Mouse (Mus musculus): Measurements from ENCODE around the gene Fau. TPM values are rescaled to one million over a fixed set of nuclear protein-coding genes. Genes with fewer than 3 reads are reported as not detected.
A peak's percentile ranks its signal among the peaks of the same experiment; 100 is the strongest.

Gene Fau
- 595 and 628 TPM in 2 replicates for polyA plus RNA-seq (2016; fragmentation: Nextera tagmentation; extraction: Ambion mirVana)

- under 1% methylated on average over 62 of the region's 63 CpGs for WGBS
- H3K36me3 ChIP-seq: peaks cover 46% of the 10 kb centered on the region
- peaks cover 35% of the 10 kb centered on the region for H3K4me1 ChIP-seq
- H3K27me3 ChIP-seq: no peaks in the 10 kb centered on the region
- peak within 1 kb of the TSS; percentile 84 for H3K4me3 ChIP-seq
- H3K4me2 ChIP-seq (replicated peaks): peak within 1 kb of the TSS; percentile 82
- H3K27ac ChIP-seq (replicated peaks): peak within 1 kb of the TSS; percentile 70
- H3K9ac ChIP-seq (replicated peaks): peak within 1 kb of the TSS; percentile 86
- no peaks in the 10 kb centered on the region for H3K9me3 ChIP-seq
- ATAC-seq (ENCODE audit: low FRiP score, low read depth): peak; percentile 87
Observed at GRCm38 (mm10) chr19:6057313-6058096, at the start of gene Fau, which contains the start of gene Mrpl49. TSS of gene Fau (plus strand) at chr19:6057844. TSS of gene Mrpl49 (minus strand) at chr19:6057785.

GRCm38 (mm10) chr19:6009137-6009536, 48.5 kb upstream of the Fau start:
- 74% methylated on average over 8 of the region's 8 CpGs for WGBS
- H3K27me3 ChIP-seq: peaks cover 13% of the 10 kb centered on the region
- H3K27ac ChIP-seq (replicated peaks): no peak overlapping the region
- H3K9ac ChIP-seq (replicated peaks): no peak overlapping the region
- no peaks in the 10 kb centered on the region for H3K36me3 ChIP-seq
- H3K9me3 ChIP-seq: no peaks in the 10 kb centered on the region
- H3K4me2 ChIP-seq (replicated peaks): no peak overlapping the region
- no peaks in the 10 kb centered on the region for H3K4me1 ChIP-seq
- no peak for ATAC-seq (ENCODE audit: low FRiP score, low read depth)
- no peak overlapping the region for H3K4me3 ChIP-seq

- 87% methylated on average over 10 of the region's 10 CpGs for WGBS
- Histone ChIP-seq H3K4me1 (peaks cover 9% of the 10 kb centered on the region), H3K9ac (replicated peaks) (no peak overlapping the region), H3K4me3 (no peak overlapping the region), H3K27me3 (peaks cover 52% of the 10 kb centered on the region), H3K36me3 (no peaks in the 10 kb centered on the region), H3K27ac (replicated peaks) (no peak overlapping the region), H3K9me3 (no peaks in the 10 kb centered on the region), H3K4me2 (replicated peaks) (no peak overlapping the region)
- no peak for ATAC-seq (ENCODE audit: low FRiP score, low read depth)
Observed at GRCm38 (mm10) chr19:6013691-6014090, 44.0 kb upstream of the Fau start.

- WGBS: 4% methylated on average over 17 of the region's 18 CpGs
- Histone ChIP-seq H3K36me3 (no peaks in the 10 kb centered on the region), H3K9ac (replicated peaks) (peak overlapping the region; percentile 60), H3K4me3 (peak overlapping the region; percentile 45), H3K27ac (replicated peaks) (0 out of 2 replicates have a peak overlapping the region, but pooled peaks have one; percentile 3), H3K27me3 (peaks cover 52% of the 10 kb centered on the region), H3K4me2 (replicated peaks) (peak overlapping the region; percentile 70), H3K4me1 (peaks cover 9% of the 10 kb centered on the region), H3K9me3 (no peaks in the 10 kb centered on the region)
- ATAC-seq (ENCODE audit: low FRiP score, low read depth): peak; percentile 54
Observed at GRCm38 (mm10) chr19:6014991-6015510, 42.6 kb upstream of the Fau start.

- 0 out of 2 replicates have a peak within 1 kb of the TSS, but pooled peaks have one; percentile 3 for H3K27ac ChIP-seq (replicated peaks)
- peak within 1 kb of the TSS; percentile 70 for H3K4me2 ChIP-seq (replicated peaks)
- H3K36me3 ChIP-seq: no peaks in the 10 kb centered on the region
- peak; percentile 78 for ATAC-seq (ENCODE audit: low FRiP score, low read depth)
- H3K27me3 ChIP-seq: peaks cover 52% of the 10 kb centered on the region
- peaks cover 9% of the 10 kb centered on the region for H3K4me1 ChIP-seq
- peak within 1 kb of the TSS; percentile 60 for H3K9ac ChIP-seq (replicated peaks)
- H3K9me3 ChIP-seq: no peaks in the 10 kb centered on the region
- 3% methylated on average over 40 of the region's 40 CpGs for WGBS
- peak within 1 kb of the TSS; percentile 45 for H3K4me3 ChIP-seq
Observed at GRCm38 (mm10) chr19:6015511-6016315, 41.9 kb upstream of the Fau start, which contains the start of gene Capn1. TSS of gene Capn1 (minus strand) at chr19:6015897.

GRCm38 (mm10) chr19:6016532-6016931, 41.1 kb upstream of the Fau start:
- Histone ChIP-seq H3K4me3 (no peak overlapping the region), H3K27me3 (peaks cover 52% of the 10 kb centered on the region), H3K27ac (replicated peaks) (no peak overlapping the region), H3K36me3 (no peaks in the 10 kb centered on the region), H3K4me2 (replicated peaks) (no peak overlapping the region), H3K9me3 (no peaks in the 10 kb centered on the region), H3K9ac (replicated peaks) (no peak overlapping the region), H3K4me1 (peaks cover 9% of the 10 kb centered on the region)
- WGBS: 43% methylated on average over 7 of the region's 7 CpGs
- ATAC-seq (ENCODE audit: low FRiP score, low read depth): no peak

- Histone ChIP-seq H3K27ac (replicated peaks) (no peak overlapping the region), H3K4me2 (replicated peaks) (no peak overlapping the region), H3K36me3 (no peaks in the 10 kb centered on the region), H3K9me3 (no peaks in the 10 kb centered on the region), H3K9ac (replicated peaks) (no peak overlapping the region), H3K4me1 (peaks cover 9% of the 10 kb centered on the region), H3K27me3 (peaks cover 47% of the 10 kb centered on the region), H3K4me3 (no peak overlapping the region)
- no peak for ATAC-seq (ENCODE audit: low FRiP score, low read depth)
- WGBS: 28% methylated on average over 15 of the region's 15 CpGs
Observed at GRCm38 (mm10) chr19:6018142-6019089, 39.2 kb upstream of the Fau start.

GRCm38 (mm10) chr19:6020276-6020675, 37.4 kb upstream of the Fau start:
- no peaks in the 10 kb centered on the region for H3K9me3 ChIP-seq

GRCm38 (mm10) chr19:6023059-6023458, 34.6 kb upstream of the Fau start:
- ATAC-seq (ENCODE audit: low FRiP score, low read depth): no peak
- Histone ChIP-seq H3K4me1 (no peaks in the 10 kb centered on the region), H3K27me3 (peaks cover 3% of the 10 kb centered on the region), H3K9me3 (no peaks in the 10 kb centered on the region), H3K27ac (replicated peaks) (no peak overlapping the region), H3K9ac (replicated peaks) (no peak overlapping the region), H3K4me3 (no peak overlapping the region), H3K36me3 (no peaks in the 10 kb centered on the region), H3K4me2 (replicated peaks) (no peak overlapping the region)
- WGBS: 69% methylated on average over 8 of the region's 8 CpGs

More at GRCm38 (mm10) chr19:6020276-6020675, 37.4 kb upstream of the Fau start:
- Histone ChIP-seq H3K36me3 (no peaks in the 10 kb centered on the region), H3K9ac (replicated peaks) (no peak overlapping the region), H3K27me3 (peaks cover 28% of the 10 kb centered on the region), H3K4me1 (peaks cover 9% of the 10 kb centered on the region), H3K4me2 (replicated peaks) (no peak overlapping the region), H3K4me3 (no peak overlapping the region), H3K27ac (replicated peaks) (no peak overlapping the region)
- ATAC-seq (ENCODE audit: low FRiP score, low read depth): no peak
- 56% methylated on average over 3 of the region's 3 CpGs for WGBS

GRCm38 (mm10) chr19:6023930-6024329, 33.7 kb upstream of the Fau start:
- H3K36me3 ChIP-seq: no peaks in the 10 kb centered on the region
- WGBS: 87% methylated on average over 7 of the region's 7 CpGs
- no peak overlapping the region for H3K4me3 ChIP-seq
- peaks cover 3% of the 10 kb centered on the region for H3K27me3 ChIP-seq
- no peak overlapping the region for H3K9ac ChIP-seq (replicated peaks)
- H3K4me1 ChIP-seq: no peaks in the 10 kb centered on the region
- no peak for ATAC-seq (ENCODE audit: low FRiP score, low read depth)
- H3K9me3 ChIP-seq: no peaks in the 10 kb centered on the region
- no peak overlapping the region for H3K27ac ChIP-seq (replicated peaks)
- H3K4me2 ChIP-seq (replicated peaks): no peak overlapping the region

GRCm38 (mm10) chr19:6028991-6029390, 28.7 kb upstream of the Fau start:
- Histone ChIP-seq H3K9ac (replicated peaks) (no peak overlapping the region), H3K4me3 (no peak overlapping the region), H3K9me3 (no peaks in the 10 kb centered on the region), H3K36me3 (no peaks in the 10 kb centered on the region), H3K27ac (replicated peaks) (no peak overlapping the region), H3K27me3 (0 out of 2 replicates have a peak, but pooled peaks cover 3% of the 10 kb centered on the region), H3K4me2 (replicated peaks) (no peak overlapping the region), H3K4me1 (no peaks in the 10 kb centered on the region)
- WGBS: 90% methylated on average over 6 of the region's 6 CpGs
- ATAC-seq (ENCODE audit: low FRiP score, low read depth): no peak
